Mouse (Mus musculus) mesoderm, embryonic 11.5 days (tissue): ENCODE data around the gene Bsnd.

Source experiments
- DNase-seq: peaks from one replicate; pipeline ENCODE4 v3.0.0-alpha.2; 2012; ENCODE audit warnings: low read depth, low spot score

Bsnd gene

GRCm38 (mm10) chr4:106483215-106483727 is 8.8 kb downstream of the Bsnd start:
- no peak for DNase-seq

- no peak for DNase-seq
Measured at GRCm38 (mm10) chr4:106480545-106480944, 11.5 kb downstream of the Bsnd start.

- peak; percentile 77 for DNase-seq
Measured at GRCm38 (mm10) chr4:106474241-106474640, 17.8 kb downstream of the Bsnd start.

- peak; percentile 85 for DNase-seq
Measured at GRCm38 (mm10) chr4:106472335-106472734, 19.7 kb downstream of the Bsnd start.

GRCm38 (mm10) chr4:106470921-106471320 is 21.2 kb downstream of the Bsnd start:
- no peak for DNase-seq

GRCm38 (mm10) chr4:106467420-106468110 is 24.5 kb downstream of the Bsnd start:
- DNase-seq: no peak

- no peak for DNase-seq
Measured at GRCm38 (mm10) chr4:106463174-106463801, 28.8 kb downstream of the Bsnd start.

- no peak for DNase-seq
Measured at GRCm38 (mm10) chr4:106462524-106462923, 29.6 kb downstream of the Bsnd start.

GRCm38 (mm10) chr4:106462016-106462415 is 30.1 kb downstream of the Bsnd start:
- DNase-seq: no peak

GRCm38 (mm10) chr4:106454541-106454940 is 37.5 kb downstream of the Bsnd start:
- DNase-seq: no peak

- DNase-seq: no peak
Measured at GRCm38 (mm10) chr4:106453516-106453915, 38.6 kb downstream of the Bsnd start.

GRCm38 (mm10) chr4:106453108-106453507 is 39.0 kb downstream of the Bsnd start:
- DNase-seq: no peak

GRCm38 (mm10) chr4:106452401-106452800 is 39.7 kb downstream of the Bsnd start:
- no peak for DNase-seq

GRCm38 (mm10) chr4:106449306-106449705 is 42.8 kb downstream of the Bsnd start:
- no peak for DNase-seq

- no peak for DNase-seq
Measured at GRCm38 (mm10) chr4:106443182-106443581, 48.9 kb downstream of the Bsnd start.

GRCm38 (mm10) chr4:106438763-106439162 is 53.3 kb downstream of the Bsnd start:
- no peak for DNase-seq

GRCm38 (mm10) chr4:106437207-106437606 is 54.9 kb downstream of the Bsnd start:
- DNase-seq: no peak

GRCm38 (mm10) chr4:106436475-106436874 is 55.6 kb downstream of the Bsnd start:
- DNase-seq: peak; percentile 48

- DNase-seq: no peak
Measured at GRCm38 (mm10) chr4:106435426-106435825, 56.7 kb downstream of the Bsnd start.
